Mouse (Mus musculus) frontal cortex, adult 2 months (tissue): Measurements from ENCODE around the gene Syne3. TPM values are rescaled to one million over a fixed set of nuclear protein-coding genes. Genes with fewer than 3 reads are reported as not detected.

ENCODE experiments used
- DNase-seq, 2 experiments: peaks; one replicate each; pipeline ENCODE4 v3.0.0; 2022; ENCODE audit warnings: low spot score in 1 of 2; ENCODE audit errors: extremely low spot score in 1 of 2
- polyA plus RNA-seq: library from polyadenylated mRNA; depleted of rRNA; stranded (reverse); fragments of >200 nt; gene quantifications from 2 replicates; pipeline ENCODE4 v1.2.3, GENCODE M21; 2012

Syne3 gene
- polyA plus RNA-seq, 1 experiment, result 0.92 TPM

GRCm38 (mm10) chr12:104935144-104935543, 74.5 kb downstream of the Syne3 start:
- no peak for DNase-seq

- DNase-seq, result no peak
Measured at GRCm38 (mm10) chr12:104933800-104934199, 75.8 kb downstream of the Syne3 start.

GRCm38 (mm10) chr12:104933217-104933616, 76.4 kb downstream of the Syne3 start:
- DNase-seq, result no peak

- no peak for DNase-seq
Measured at GRCm38 (mm10) chr12:104925765-104926164, 83.8 kb downstream of the Syne3 start.

- DNase-seq, result no peak
Measured at GRCm38 (mm10) chr12:104925035-104925434, 84.6 kb downstream of the Syne3 start.

GRCm38 (mm10) chr12:104924546-104924945, 85.1 kb downstream of the Syne3 start:
- no peak for DNase-seq

- DNase-seq, result no peak
Measured at GRCm38 (mm10) chr12:104923948-104924388, 85.6 kb downstream of the Syne3 start.

- DNase-seq, result no peak
Measured at GRCm38 (mm10) chr12:104922647-104923046, 87.0 kb downstream of the Syne3 start.

- DNase-seq, result no peak
Measured at GRCm38 (mm10) chr12:104921071-104921470, 88.5 kb downstream of the Syne3 start.

GRCm38 (mm10) chr12:104919247-104919646, 90.4 kb downstream of the Syne3 start:
- DNase-seq, result no peak

- no peak for DNase-seq
Measured at GRCm38 (mm10) chr12:104917927-104918326, 91.7 kb downstream of the Syne3 start.

- DNase-seq, result no peak
Measured at GRCm38 (mm10) chr12:104917297-104917696, 92.3 kb downstream of the Syne3 start.

- DNase-seq, result peak in 1 of 2 experiments; percentile 62
Measured at GRCm38 (mm10) chr12:104916776-104917175, 92.8 kb downstream of the Syne3 start.

GRCm38 (mm10) chr12:104915681-104916080, 93.9 kb downstream of the Syne3 start:
- no peak for DNase-seq

GRCm38 (mm10) chr12:104912990-104913389, 96.6 kb downstream of the Syne3 start:
- no peak for DNase-seq

GRCm38 (mm10) chr12:104912281-104912933, 97.2 kb downstream of the Syne3 start:
- peak; percentile 57 to 62 for DNase-seq

- DNase-seq, result no peak
Measured at GRCm38 (mm10) chr12:104909750-104910149, 99.9 kb downstream of the Syne3 start.

- no peak for DNase-seq
Measured at GRCm38 (mm10) chr12:104908986-104909385, 100.6 kb downstream of the Syne3 start.

GRCm38 (mm10) chr12:104908024-104908781, 101.4 kb downstream of the Syne3 start:
- DNase-seq, result no peak

GRCm38 (mm10) chr12:104907133-104907532, 102.5 kb downstream of the Syne3 start:
- DNase-seq, result no peak

- no peak for DNase-seq
Measured at GRCm38 (mm10) chr12:104904138-104904537, 105.5 kb downstream of the Syne3 start.
